Mouse (Mus musculus): ENCODE data around the gene Grip1.

DNA sequence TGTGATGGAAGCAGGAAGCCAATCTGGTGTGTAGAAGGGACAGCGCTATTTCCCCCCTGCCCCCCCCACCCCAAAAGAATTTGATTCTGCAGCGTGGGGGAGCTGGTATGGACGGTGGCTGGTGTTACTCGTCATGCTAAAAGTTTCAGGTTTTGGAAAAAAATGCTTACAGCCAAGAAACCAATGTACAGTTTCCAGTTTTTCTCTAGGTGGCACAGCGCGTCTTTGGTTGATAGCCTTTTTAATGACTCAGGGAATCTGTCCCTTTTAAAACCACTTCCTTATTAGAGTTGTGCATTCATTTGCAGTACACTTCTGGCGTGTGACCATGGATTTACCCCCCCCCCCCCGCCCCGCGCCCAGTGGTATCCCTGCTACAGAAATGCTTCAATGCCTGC is 1.9 kb downstream of the Grip1 start:
- TF ChIP-seq CTCF (IDR thresholded peaks at IDR 0.05; ENCODE audit: extremely low read depth, insufficient read length, insufficient replicate concordance, low read depth, low read length) (no peak), POLR2A (IDR thresholded peaks at IDR 0.05; ENCODE audit: low read depth, low read length) (no peak)
